Mouse (Mus musculus) C2C12 (cell line): ENCODE results near the gene Abhd14a. TPM values are rescaled to one million over a fixed set of nuclear protein-coding genes. Genes with fewer than 3 reads are reported as not detected.

ENCODE experiments used
- H3K27me3 ChIP-seq: one replicate; pipeline ENCODE4 v1.6.1; 2011; ENCODE audit not compliant: control insufficient read depth, insufficient read depth, insufficient read length
- H3K36me3 ChIP-seq: one replicate; pipeline ENCODE4 v1.6.1; 2011; ENCODE audit not compliant: control insufficient read depth, insufficient read depth
- H3K4me3 ChIP-seq: one replicate; pipeline ENCODE4 v1.5.1; 2011; ENCODE audit warnings: mild to moderate bottlenecking, control low read depth; ENCODE audit not compliant: poor library complexity, insufficient read depth, severe bottlenecking
- H3K79me2 ChIP-seq: one replicate; pipeline ENCODE4 v1.6.1; 2011; ENCODE audit not compliant: control insufficient read depth, insufficient read depth
- H3K79me3 ChIP-seq: one replicate; pipeline ENCODE4 v1.6.1; 2011; ENCODE audit warnings: low read depth, control low read depth
- H3ac ChIP-seq: one replicate; pipeline ENCODE3; 2011; ENCODE audit warnings: low read depth; ENCODE audit not compliant: control insufficient read depth, insufficient read length
- CEBPB ChIP-seq: IDR thresholded peaks from one replicate; pipeline ENCODE4 v1.6.1; 2011; ENCODE audit warnings: low read depth, mild to moderate bottlenecking, control low read depth, moderate library complexity
- CTCF ChIP-seq: IDR thresholded peaks from one replicate; pipeline ENCODE4 v1.5.1; 2011; ENCODE audit not compliant: control insufficient read depth, insufficient read depth, insufficient read length
- FOSL1 ChIP-seq: IDR thresholded peaks from one replicate; pipeline ENCODE4 v1.8.0; 2011; ENCODE audit warnings: mild to moderate bottlenecking, low read length; ENCODE audit not compliant: poor library complexity, insufficient read depth, severe bottlenecking
- MAX ChIP-seq: IDR thresholded peaks from one replicate; pipeline ENCODE4 v1.6.1; 2011; ENCODE audit warnings: mild to moderate bottlenecking, control low read depth
- MYOD1 ChIP-seq: IDR thresholded peaks from one replicate; pipeline ENCODE4 v1.6.1; 2011; ENCODE audit warnings: low read depth; ENCODE audit not compliant: control insufficient read depth, insufficient read length
- MYOG ChIP-seq: IDR thresholded peaks from one replicate; pipeline ENCODE4 v1.6.1; 2011; ENCODE audit not compliant: control insufficient read depth, insufficient read length; ENCODE audit errors: extremely low read depth
- USF1 ChIP-seq: IDR thresholded peaks from one replicate; pipeline ENCODE4 v1.6.1; 2011; ENCODE audit warnings: low read depth, mild to moderate bottlenecking, control low read depth, moderate library complexity
- polyA plus RNA-seq: library from polyadenylated mRNA; unstranded; fragments of >200 nt; fragmentation: generic; extraction: Trizol; gene quantifications from one replicate; pipeline ENCODE4 v1.2.1, GENCODE M21; 2012; ENCODE audit warnings: missing spikeins

Abhd14a gene
- polyA plus RNA-seq, 1 experiment: 18.4 TPM

DNA sequence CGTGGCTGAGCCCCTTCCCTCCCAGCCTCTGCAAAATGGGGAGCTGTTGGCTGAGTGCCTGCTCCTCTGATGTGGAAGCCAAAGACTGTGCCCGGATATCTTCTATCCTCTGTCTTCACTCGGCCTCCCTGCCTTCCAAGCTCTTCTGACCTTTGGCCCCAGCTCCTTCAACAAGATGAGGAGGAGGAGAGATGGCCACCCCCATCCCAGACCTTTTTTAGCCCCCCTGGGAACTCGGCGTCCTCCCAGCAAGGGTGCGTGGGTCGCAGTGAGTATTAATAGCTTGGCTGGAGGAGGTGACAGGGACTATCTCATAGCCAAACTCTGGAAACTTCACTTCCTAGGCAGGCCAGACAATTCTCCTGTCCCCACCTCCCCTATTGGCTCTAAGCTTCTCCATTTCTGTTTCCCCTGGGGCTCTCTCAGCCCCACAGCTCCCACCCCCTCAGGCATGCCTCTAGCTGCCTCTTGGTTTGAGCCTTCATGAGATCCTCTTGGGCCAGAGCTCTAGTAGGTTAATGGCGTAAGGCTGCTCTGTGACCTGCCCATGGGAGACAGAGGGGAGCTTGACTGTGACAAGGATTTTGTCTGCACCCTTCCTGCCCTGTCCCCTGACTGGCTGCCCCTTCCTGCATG, 40.9 kb downstream of the Abhd14a start:
- Histone ChIP-seq H3K79me3 (no peaks in the 10 kb centered on the region), H3K79me2 (no peaks in the 10 kb centered on the region), H3ac (no peak overlapping the region), H3K4me3 (no peak overlapping the region), H3K27me3 (no peaks in the 10 kb centered on the region), H3K36me3 (no peaks in the 10 kb centered on the region)
- TF ChIP-seq CTCF (no peak), CEBPB (no peak), MYOD1 (no peak), MYOG (no peak), MAX (no peak), USF1 (no peak), FOSL1 (no peak)

DNA sequence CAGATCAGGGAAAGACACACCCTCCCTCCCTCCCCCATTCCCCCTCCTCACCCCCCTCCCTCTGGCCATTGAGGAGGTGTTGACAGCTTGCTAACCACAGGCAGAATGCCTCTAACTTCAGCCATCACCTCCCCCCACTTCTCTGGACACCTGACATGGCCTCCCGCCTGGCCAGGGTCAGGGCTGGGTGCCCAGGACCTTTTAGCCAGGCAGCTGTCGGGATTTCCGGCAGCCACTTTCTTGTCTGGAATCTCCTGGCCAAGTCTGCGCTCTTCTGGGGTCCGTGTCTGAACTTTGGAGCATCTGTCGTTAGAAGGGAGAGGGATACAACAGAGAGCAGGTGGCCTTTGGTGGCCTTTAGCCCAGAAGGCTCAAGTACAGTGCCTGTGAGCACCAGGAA, 42.2 kb downstream of the Abhd14a start:
- Histone ChIP-seq H3K27me3 (no peaks in the 10 kb centered on the region), H3K36me3 (no peaks in the 10 kb centered on the region), H3K4me3 (no peak overlapping the region), H3ac (no peak overlapping the region), H3K79me3 (no peaks in the 10 kb centered on the region), H3K79me2 (no peaks in the 10 kb centered on the region)
- TF ChIP-seq MYOD1 (peak; percentile 66), CTCF (no peak), USF1 (no peak), MYOG (no peak), FOSL1 (no peak)

DNA sequence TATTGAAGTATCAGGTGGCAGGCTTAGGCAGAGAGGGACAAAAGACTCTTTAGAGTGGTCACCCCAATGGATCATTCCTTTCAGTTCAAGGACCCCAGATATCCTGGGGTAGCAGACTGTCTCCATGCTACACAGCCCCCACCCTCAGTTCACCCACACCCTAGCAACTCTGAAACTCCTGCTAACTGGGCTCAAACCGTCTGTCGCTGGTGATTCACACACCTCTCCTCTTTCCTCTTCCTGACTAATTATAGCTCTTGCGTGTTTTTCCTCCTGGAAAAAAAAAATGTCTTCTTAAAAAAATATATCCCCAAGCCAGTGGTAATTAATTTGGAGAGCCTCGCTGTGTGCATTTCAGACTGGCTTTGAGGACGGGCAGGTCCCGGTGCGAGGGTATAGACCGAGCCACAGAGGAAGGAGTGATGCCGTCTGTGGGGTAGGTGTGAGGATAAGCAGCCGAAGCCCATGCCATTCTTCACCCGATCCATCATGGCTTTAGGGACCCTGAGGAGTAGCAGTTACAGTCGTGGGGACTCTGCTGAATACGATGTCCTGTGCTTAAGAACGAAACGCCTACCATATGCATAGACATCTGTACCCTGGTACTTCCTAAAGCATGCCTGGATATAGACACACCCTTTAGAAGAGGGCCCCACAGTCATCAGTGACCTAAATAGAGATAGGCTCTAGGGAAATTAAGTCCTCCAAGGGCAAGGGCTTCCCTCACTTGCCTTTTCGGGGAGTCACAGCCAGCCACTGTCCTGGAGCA, 44.7 kb downstream of the Abhd14a start:
- H3ac ChIP-seq: no peak overlapping the region
- H3K4me3 ChIP-seq: no peak overlapping the region
- H3K79me3 ChIP-seq: no peaks in the 10 kb centered on the region
- no peaks in the 10 kb centered on the region for H3K27me3 ChIP-seq
- no peaks in the 10 kb centered on the region for H3K79me2 ChIP-seq
- no peaks in the 10 kb centered on the region for H3K36me3 ChIP-seq
- TF ChIP-seq USF1: no peak
- no peak for TF ChIP-seq FOSL1
- TF ChIP-seq MYOD1: no peak
- no peak for TF ChIP-seq CEBPB
- TF ChIP-seq CTCF: no peak
- no peak for TF ChIP-seq MYOG
- no peak for TF ChIP-seq MAX

DNA sequence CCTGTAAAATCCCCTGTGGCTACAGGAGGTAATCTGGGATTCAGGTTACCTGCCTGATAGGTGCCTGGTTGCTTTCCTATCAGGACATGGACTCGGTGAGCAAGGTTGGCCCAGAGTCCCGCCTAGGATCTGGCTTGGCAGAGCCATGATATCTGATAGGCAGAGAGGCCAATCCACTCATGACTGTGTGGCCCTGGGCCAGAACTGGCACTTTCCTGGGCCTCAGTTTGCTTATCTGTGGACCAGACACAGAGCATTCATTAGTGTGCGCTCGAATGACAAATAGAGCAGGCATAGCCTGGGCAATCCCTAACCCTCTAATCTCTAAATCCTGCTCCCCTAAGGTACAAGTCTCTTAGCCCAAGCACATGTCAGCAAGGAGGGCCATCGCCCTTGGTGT, 45.3 kb downstream of the Abhd14a start:
- Histone ChIP-seq H3K79me3 (no peaks in the 10 kb centered on the region), H3K27me3 (no peaks in the 10 kb centered on the region), H3K79me2 (no peaks in the 10 kb centered on the region), H3K36me3 (no peaks in the 10 kb centered on the region), H3K4me3 (no peak overlapping the region), H3ac (no peak overlapping the region)
- TF ChIP-seq USF1 (no peak), CTCF (no peak), FOSL1 (no peak), MYOD1 (no peak), MYOG (no peak), MAX (no peak), CEBPB (no peak)

DNA sequence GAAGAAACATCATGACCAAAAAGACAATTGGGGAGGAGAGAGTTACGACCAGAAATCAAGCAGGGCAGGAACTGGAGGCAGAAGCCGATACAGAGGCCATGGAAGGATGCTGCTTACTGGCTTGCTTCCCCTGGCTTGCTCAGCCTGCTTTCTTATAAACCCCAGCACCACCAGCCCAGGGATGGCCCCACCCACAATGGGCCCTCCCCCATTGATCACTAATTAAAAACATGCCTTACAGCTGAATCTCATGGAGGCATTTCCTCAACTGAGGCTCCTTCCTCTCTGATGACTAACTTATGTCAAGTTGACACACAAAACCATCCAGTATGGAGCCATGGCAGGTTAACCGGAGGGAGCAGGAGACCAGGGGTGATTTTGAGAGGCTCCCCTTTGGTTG, 47.7 kb downstream of the Abhd14a start:
- TF ChIP-seq MYOD1 (no peak), CTCF (no peak), USF1 (no peak), MAX (no peak), MYOG (no peak), FOSL1 (no peak), CEBPB (no peak)
- Histone ChIP-seq H3K27me3 (no peaks in the 10 kb centered on the region), H3K79me3 (no peaks in the 10 kb centered on the region), H3K79me2 (no peaks in the 10 kb centered on the region), H3K4me3 (no peak overlapping the region), H3ac (no peak overlapping the region), H3K36me3 (no peaks in the 10 kb centered on the region)
